Comparison of ENCODE assay signal across 11 mouse cellular contexts in the genomic region with DNA sequence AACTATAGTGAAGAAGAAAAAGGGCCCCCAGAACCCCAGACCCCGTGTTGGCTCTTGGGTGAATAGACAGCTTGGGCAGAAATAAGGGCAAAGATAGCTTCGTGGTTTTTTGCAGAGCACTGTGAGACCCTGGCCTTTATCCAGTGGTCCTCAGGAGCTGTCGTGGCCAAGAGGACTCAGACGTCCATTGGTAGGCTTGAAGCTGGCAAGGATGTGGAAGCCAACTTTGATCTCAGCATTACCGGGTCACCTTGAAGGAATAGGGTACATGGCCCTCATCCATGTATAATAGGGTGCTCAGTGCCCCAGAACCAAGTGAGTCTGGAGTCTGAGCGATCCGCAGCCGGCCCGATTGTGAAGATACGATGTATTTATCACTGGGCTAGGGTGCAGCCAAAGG. TPM values are rescaled to one million over a fixed set of nuclear protein-coding genes. Genes with fewer than 3 reads are reported as not detected.
DNase-seq lines count a peak whose midpoint lies in the region; ATAC-seq lines count a peak whose summit lies in the region.
"Had no signal": no experiment of that assay in that cellular context is flagged by ENCODE, and none has a peak within 500 bp of the region (broad histone marks: within the 10 kb centered on the region; RNA-seq: fewer than 3 reads in every experiment).

No protein-coding gene starts in this region.

- DNase-seq in embryonic facial prominence, embryonic 14.5 days (ENCODE audit: low spot score) = no peak
- no peak for DNase-seq in embryonic facial prominence, embryonic 10.5 days (ENCODE audit: low spot score)
- DNase-seq in cerebellum, postnatal 14 days = peak; percentile 41 to 42
- no peak for DNase-seq in layer of hippocampus, postnatal 10 days (ENCODE audit: low spot score in 2 of 2)
- no peak for DNase-seq in lung, postnatal 25 days (ENCODE audit: low spot score)

- peak overlapping the region; percentile 76 for H3K4me2 ChIP-seq in embryonic facial prominence, embryonic 14.5 days (ENCODE audit: low read depth, low read length)
- H3K4me2 ChIP-seq in hindbrain, embryonic 15.5 days = peak overlapping the region; percentile 51; the same call in 1 of the 2 replicates
- no peak overlapping the region for H3K4me2 ChIP-seq in hindbrain, embryonic 12.5 days (replicated peaks)
- H3K4me2 ChIP-seq in limb, embryonic 15.5 days = peak overlapping the region; percentile 74; the same call in 1 of the 2 replicates

- no peak for ATAC-seq in embryonic facial prominence, embryonic 14.5 days (ENCODE audit: low read depth)
- no peak for ATAC-seq in hindbrain, embryonic 15.5 days (ENCODE audit: low FRiP score, low read depth)
- no peak for ATAC-seq in hindbrain, embryonic 12.5 days (ENCODE audit: low FRiP score)
- ATAC-seq in limb, embryonic 15.5 days (ENCODE audit: insufficient number of reproducible peaks, low FRiP score, low TSS enrichment, low read depth) = no peak

- no peaks in the 10 kb centered on the region for H3K9me3 ChIP-seq in embryonic facial prominence, embryonic 14.5 days (ENCODE audit: control insufficient read depth, low read length)
- H3K9me3 ChIP-seq in embryonic facial prominence, embryonic 10.5 days = peaks cover 4% of the 10 kb centered on the region; the same call in 1 of the 2 replicates
- no peaks in the 10 kb centered on the region for H3K9me3 ChIP-seq in hindbrain, embryonic 15.5 days
- no peaks in the 10 kb centered on the region for H3K9me3 ChIP-seq in hindbrain, embryonic 12.5 days (replicated peaks)
- no peaks in the 10 kb centered on the region for H3K9me3 ChIP-seq in limb, embryonic 15.5 days

- 89% methylated on average over 10 of the region's 10 CpGs for WGBS in embryonic facial prominence, embryonic 14.5 days
- WGBS in embryonic facial prominence, embryonic 10.5 days = 90% methylated on average over 10 of the region's 10 CpGs
- 87% methylated on average over 10 of the region's 10 CpGs for WGBS in hindbrain, embryonic 15.5 days
- WGBS in hindbrain, embryonic 12.5 days = 89% methylated on average over 10 of the region's 10 CpGs
- WGBS in limb, embryonic 15.5 days = 86% methylated on average over 10 of the region's 10 CpGs

- H3K9ac ChIP-seq in embryonic facial prominence, embryonic 14.5 days (ENCODE audit: low read depth, low read length) = no peak overlapping the region; the same call in 1 of the 2 replicates
- no peak overlapping the region for H3K9ac ChIP-seq in hindbrain, embryonic 15.5 days
- H3K9ac ChIP-seq in hindbrain, embryonic 12.5 days = no peak overlapping the region
- H3K9ac ChIP-seq in limb, embryonic 15.5 days = no peak overlapping the region

- H3K4me3 ChIP-seq in embryonic facial prominence, embryonic 14.5 days (ENCODE audit: low read depth, low read length) = no peak overlapping the region; the same call in 1 of the 2 replicates
- no peak overlapping the region for H3K4me3 ChIP-seq in embryonic facial prominence, embryonic 10.5 days
- H3K4me3 ChIP-seq in hindbrain, embryonic 15.5 days = peak overlapping the region; percentile 5; the same call in 1 of the 2 replicates
- no peak overlapping the region for H3K4me3 ChIP-seq in hindbrain, embryonic 12.5 days
- H3K4me3 ChIP-seq in limb, embryonic 15.5 days = peak overlapping the region; percentile 43

- H3K36me3 ChIP-seq in embryonic facial prominence, embryonic 14.5 days (ENCODE audit: control insufficient read depth, insufficient read depth, low read length) = no peaks in the 10 kb centered on the region
- no peaks in the 10 kb centered on the region for H3K36me3 ChIP-seq in embryonic facial prominence, embryonic 10.5 days (replicated peaks)
- no peaks in the 10 kb centered on the region for H3K36me3 ChIP-seq in hindbrain, embryonic 15.5 days
- no peaks in the 10 kb centered on the region for H3K36me3 ChIP-seq in hindbrain, embryonic 12.5 days
- no peaks in the 10 kb centered on the region for H3K36me3 ChIP-seq in limb, embryonic 15.5 days
- H3K36me3 ChIP-seq: embryonic facial prominence, embryonic 13.5 days; midbrain, embryonic 10.5 days had no signal

- peaks cover 14% of the 10 kb centered on the region for H3K4me1 ChIP-seq in embryonic facial prominence, embryonic 14.5 days (ENCODE audit: control insufficient read depth, insufficient read depth, low read length)
- H3K4me1 ChIP-seq in embryonic facial prominence, embryonic 10.5 days = peaks cover 14% of the 10 kb centered on the region
- H3K4me1 ChIP-seq in hindbrain, embryonic 15.5 days (replicated peaks) = peaks cover 14% of the 10 kb centered on the region
- H3K4me1 ChIP-seq in hindbrain, embryonic 12.5 days = peaks cover 14% of the 10 kb centered on the region
- peaks cover 18% of the 10 kb centered on the region for H3K4me1 ChIP-seq in limb, embryonic 15.5 days

- peaks cover 6% of the 10 kb centered on the region; the same call in 1 of the 2 replicates for H3K27me3 ChIP-seq in embryonic facial prominence, embryonic 14.5 days (replicated peaks; ENCODE audit: control insufficient read depth, insufficient read depth, low read length)
- H3K27me3 ChIP-seq in embryonic facial prominence, embryonic 10.5 days (replicated peaks; ENCODE audit: low read depth, poor library complexity, severe bottlenecking) = peaks cover 49% of the 10 kb centered on the region
- no peaks in the 10 kb centered on the region for H3K27me3 ChIP-seq in hindbrain, embryonic 15.5 days
- H3K27me3 ChIP-seq in hindbrain, embryonic 12.5 days = peaks cover 22% of the 10 kb centered on the region
- H3K27me3 ChIP-seq in limb, embryonic 15.5 days = peaks cover 12% of the 10 kb centered on the region

- H3K27ac ChIP-seq in embryonic facial prominence, embryonic 14.5 days (replicated peaks; ENCODE audit: low read depth, low read length) = no peak overlapping the region
- no peak overlapping the region for H3K27ac ChIP-seq in embryonic facial prominence, embryonic 10.5 days (replicated peaks)
- no peak overlapping the region for H3K27ac ChIP-seq in hindbrain, embryonic 15.5 days (replicated peaks)
- H3K27ac ChIP-seq in hindbrain, embryonic 12.5 days = no peak overlapping the region
- H3K27ac ChIP-seq in limb, embryonic 15.5 days = no peak overlapping the region
- H3K27ac ChIP-seq: embryonic facial prominence, embryonic 13.5 days had no signal

RNA-seq across cellular contexts. Expression of gene Medag, which starts 1.1 kb away (rescaled TPM):
- polyA plus RNA-seq in embryonic facial prominence, embryonic 14.5 days (2014; fragmentation: Nextera tagmentation; extraction: Ambion mirVana) = 3.1 and 3.3 TPM in 2 replicates
- 0.17 and 0.38 TPM in 2 replicates for polyA plus RNA-seq in embryonic facial prominence, embryonic 10.5 days (2016; fragmentation: Nextera tagmentation; extraction: Ambion mirVana)
- 4.5 and 6.8 TPM in 2 replicates for polyA plus RNA-seq in hindbrain, embryonic 15.5 days (2015; fragmentation: Nextera tagmentation; extraction: Ambion mirVana)
- 1.0 and 1.1 TPM in 2 replicates for polyA plus RNA-seq in hindbrain, embryonic 12.5 days (2016; fragmentation: Nextera tagmentation; extraction: Ambion mirVana)
- 4.2 and 4.8 TPM in 2 replicates for polyA plus RNA-seq in limb, embryonic 15.5 days (2015; fragmentation: Nextera tagmentation; extraction: Ambion mirVana)
- 1 to 10 TPM in 1 of 2 experiments, under 1 TPM in 1; 0.78 to 1.3 TPM for total RNA-seq in layer of hippocampus, postnatal 10 days (2021)

RNA-seq across cellular contexts. Expression of gene Tex26, which starts 26.8 kb away (rescaled TPM):
- 0.80 and 1.1 TPM in 2 replicates for polyA plus RNA-seq in embryonic facial prominence, embryonic 14.5 days (2014; fragmentation: Nextera tagmentation; extraction: Ambion mirVana)
- polyA plus RNA-seq in embryonic facial prominence, embryonic 10.5 days (2016; fragmentation: Nextera tagmentation; extraction: Ambion mirVana) = 0.62 and 1.1 TPM in 2 replicates
- 1.4 and 2.2 TPM in 2 replicates for polyA plus RNA-seq in hindbrain, embryonic 15.5 days (2015; fragmentation: Nextera tagmentation; extraction: Ambion mirVana)
- 1.1 and 1.2 TPM in 2 replicates for polyA plus RNA-seq in hindbrain, embryonic 12.5 days (2016; fragmentation: Nextera tagmentation; extraction: Ambion mirVana)
- polyA plus RNA-seq in limb, embryonic 15.5 days (2015; fragmentation: Nextera tagmentation; extraction: Ambion mirVana) = 0.32 and 0.41 TPM in 2 replicates
- under 1 TPM; 0.50 to 0.69 TPM for total RNA-seq in layer of hippocampus, postnatal 10 days (2021)
- polyA plus RNA-seq: liver, embryonic 16.5 days had no signal

Comparison
In these comparisons a context has a peak if more than half of its experiments do, and no peak if none do; other contexts are left out.
1. H3K4me3 ChIP-seq: peak in hindbrain, embryonic 15.5 days (single experiment) and limb, embryonic 15.5 days (single experiment); none in embryonic facial prominence, embryonic 14.5 days (single experiment), embryonic facial prominence, embryonic 10.5 days (single experiment) and hindbrain, embryonic 12.5 days (single experiment).
2. DNase-seq: peak in cerebellum, postnatal 14 days (2 of 2); none in embryonic facial prominence, embryonic 14.5 days (single experiment), embryonic facial prominence, embryonic 10.5 days (single experiment), layer of hippocampus, postnatal 10 days (0 of 2) and lung, postnatal 25 days (single experiment).